8 mouse cellular contexts compared by ENCODE assay signal in genomic region chr1:53312989-53313967, GRCm38 (mm10). TPM values are rescaled to one million over a fixed set of nuclear protein-coding genes. Genes with fewer than 3 reads are reported as not detected.
DNase-seq lines count a peak whose midpoint lies in the region; ATAC-seq and TF ChIP-seq lines count a peak whose summit lies in the region.

Gene Osgepl1, plus strand, starts transcription at chr1:53313624.

- no peaks in the 10 kb centered on the region for H3K27me3 ChIP-seq in MEL (ENCODE audit: control insufficient read depth in 1 of 2, insufficient read depth in 2 of 2, low read length in 2 of 2)
- no peaks in the 10 kb centered on the region for H3K27me3 ChIP-seq in cerebellum, adult 2 months (ENCODE audit: control insufficient read depth, insufficient read depth, low read length)
- no peaks in the 10 kb centered on the region for H3K27me3 ChIP-seq in forebrain, postnatal 0 days (ENCODE audit: insufficient read depth, low read length)
- H3K27me3 ChIP-seq in lung, embryonic 15.5 days = no peaks in the 10 kb centered on the region

- H3K4me1 ChIP-seq in MEL (ENCODE audit: control insufficient read depth in 1 of 2, insufficient read depth in 2 of 2, low read length in 2 of 2) = peaks cover 2 to 3% of the 10 kb centered on the region in 2 experiments; a peak in 3 of 4 replicates
- no peaks in the 10 kb centered on the region for H3K4me1 ChIP-seq in cerebellum, adult 2 months (ENCODE audit: control insufficient read depth, insufficient read depth, low read length)
- H3K4me1 ChIP-seq in forebrain, postnatal 0 days (ENCODE audit: insufficient read depth) = 0 out of 2 replicates have a peak, but pooled peaks cover 6% of the 10 kb centered on the region
- H3K4me1 ChIP-seq in lung, embryonic 15.5 days = 0 out of 2 replicates have a peak, but pooled peaks cover 4% of the 10 kb centered on the region

- H3K9ac ChIP-seq in MEL (ENCODE audit: control insufficient read depth, low read depth, low read length, poor library complexity, severe bottlenecking) = peak within 1 kb of the TSS; percentile 98
- peak within 1 kb of the TSS; percentile 70 for H3K9ac ChIP-seq in forebrain, postnatal 0 days
- H3K9ac ChIP-seq in lung, embryonic 15.5 days = peak within 1 kb of the TSS; percentile 77

- 3% methylated on average over 27 of the region's 27 CpGs for WGBS in cerebellum, adult 2 months
- WGBS in forebrain, postnatal 0 days = 2% methylated on average over 27 of the region's 27 CpGs
- 2% methylated on average over 27 of the region's 27 CpGs for WGBS in lung, embryonic 15.5 days

- peak within 1 kb of the TSS; percentile 85 to 100 for H3K4me3 ChIP-seq in MEL (ENCODE audit: control insufficient read depth in 1 of 2, insufficient read depth in 1 of 2, low read depth in 2 of 2, low read length in 2 of 2)
- H3K4me3 ChIP-seq in cerebellum, adult 2 months (replicated peaks; ENCODE audit: insufficient read depth, low read depth, low read length) = peak within 1 kb of the TSS; percentile 96
- H3K4me3 ChIP-seq in forebrain, postnatal 0 days (ENCODE audit: low read depth, low read length) = peak within 1 kb of the TSS; percentile 72
- peak within 1 kb of the TSS; percentile 71 for H3K4me3 ChIP-seq in lung, embryonic 15.5 days

- ATAC-seq in forebrain, postnatal 0 days = peak; percentile 99
- peak; percentile 97; the same call in 1 of the 2 replicates for ATAC-seq in lung, embryonic 15.5 days (ENCODE audit: borderline replicate concordance, extremely low read depth, low FRiP score, low TSS enrichment)

- peak within 1 kb of the TSS; percentile 62 for H3K4me2 ChIP-seq in forebrain, postnatal 0 days (ENCODE audit: low read depth)
- peak within 1 kb of the TSS; percentile 68 for H3K4me2 ChIP-seq in lung, embryonic 15.5 days

- TF ChIP-seq RAD21 in MEL (IDR thresholded peaks at IDR 0.05; ENCODE audit: low read depth, low read length) = peak; percentile 8

- peak in 1 of 3 experiments; percentile 11; a peak in 1 of 6 replicates for TF ChIP-seq CTCF in MEL (IDR thresholded peaks at IDR 0.05 in 2 of 3, conservative IDR thresholded peaks at IDR 0.05 in 1 of 3; ENCODE audit: control insufficient read depth in 1 of 3, insufficient read depth in 1 of 3, low read depth in 2 of 3, low read length in 3 of 3, poor library complexity in 1 of 3, severe bottlenecking in 1 of 3)
- no peak for TF ChIP-seq CTCF in cerebellum, adult 2 months (IDR thresholded peaks at IDR 0.05; ENCODE audit: borderline replicate concordance, insufficient read depth, low read depth, low read length)
- TF ChIP-seq CTCF in forebrain, postnatal 0 days (IDR thresholded peaks at IDR 0.05; ENCODE audit: low read depth) = peak; percentile 56

- no peaks in the 10 kb centered on the region for H3K9me3 ChIP-seq in MEL (replicated peaks; ENCODE audit: insufficient read depth, low read length)
- no peaks in the 10 kb centered on the region for H3K9me3 ChIP-seq in forebrain, postnatal 0 days (ENCODE audit: low read length)
- H3K9me3 ChIP-seq in lung, embryonic 15.5 days = no peaks in the 10 kb centered on the region

- TF ChIP-seq POLR2A in MEL (IDR thresholded peaks at IDR 0.05; ENCODE audit: control insufficient read depth in 1 of 2, insufficient read depth in 1 of 2, low read depth in 1 of 2, low read length in 2 of 2, poor library complexity in 1 of 2) = peak; percentile 71 to 94
- peak; percentile 91; the same call in 1 of the 2 replicates for TF ChIP-seq POLR2A in cerebellum, adult 2 months (IDR thresholded peaks at IDR 0.05; ENCODE audit: borderline replicate concordance, insufficient read depth, low read length)

- H3K79me2 ChIP-seq in MEL (ENCODE audit: control insufficient read depth, insufficient read depth, low read length, poor library complexity) = peaks cover 5% of the 10 kb centered on the region

- peak; percentile 92 for DNase-seq in MEL (ENCODE audit: low read depth, low spot score)
- peak; percentile 87 to 90 for DNase-seq in cerebellum, adult 2 months
- DNase-seq in forebrain, postnatal 0 days = peak; percentile 93
- peak; percentile 88 for DNase-seq in heart, postnatal 4 days
- peak; percentile 70 to 84 for DNase-seq in layer of hippocampus, adult 8-10 months (ENCODE audit: low spot score in 2 of 2)
- peak; percentile 69 for DNase-seq in ovary, adult 18-20 months (ENCODE audit: low spot score)
- peak; percentile 86 for DNase-seq in thymus, postnatal 0 days (ENCODE audit: low spot score)

- H3K27ac ChIP-seq in MEL (ENCODE audit: control insufficient read depth, low read depth, low read length) = peak within 1 kb of the TSS; percentile 88
- H3K27ac ChIP-seq in cerebellum, adult 2 months (ENCODE audit: insufficient read depth, low read length) = peak within 1 kb of the TSS; percentile 90
- H3K27ac ChIP-seq in forebrain, postnatal 0 days (ENCODE audit: low read depth, low read length) = peak within 1 kb of the TSS; percentile 78
- peak within 1 kb of the TSS; percentile 91 for H3K27ac ChIP-seq in lung, embryonic 15.5 days

- H3K36me3 ChIP-seq in MEL (ENCODE audit: control insufficient read depth in 1 of 2, insufficient read depth in 2 of 2, low read length in 2 of 2) = peaks cover 0 to 7% of the 10 kb centered on the region in 2 experiments; a peak in 2 of 4 replicates
- H3K36me3 ChIP-seq in forebrain, postnatal 0 days (ENCODE audit: insufficient read depth) = peaks cover 6% of the 10 kb centered on the region; the same call in 1 of the 2 replicates
- H3K36me3 ChIP-seq in lung, embryonic 15.5 days = peaks cover 6% of the 10 kb centered on the region; the same call in 1 of the 2 replicates

- no peak for TF ChIP-seq EP300 in MEL (IDR thresholded peaks at IDR 0.05; ENCODE audit: low read depth in 1 of 2, low read length in 2 of 2)

TF ChIP-seq in MEL, 35 proteins besides CTCF, POLR2A, EP300 and RAD21:
- TF ChIP-seq ELF1 (IDR thresholded peaks at IDR 0.05; ENCODE audit: low read depth, low read length) (peak; percentile 27; the same call in 1 of the 2 replicates), MYC (IDR thresholded peaks at IDR 0.05; ENCODE audit: low read depth, low read length) (no peak), MAZ (IDR thresholded peaks at IDR 0.05; ENCODE audit: low read depth, low read length) (no peak), TBP (IDR thresholded peaks at IDR 0.05; ENCODE audit: low read depth, low read length) (peak; percentile 79; the same call in 1 of the 2 replicates), MXI1 (IDR thresholded peaks at IDR 0.05; ENCODE audit: low read depth, low read length) (peak; percentile 63; the same call in 1 of the 2 replicates), NELFE (IDR thresholded peaks at IDR 0.05; ENCODE audit: low read depth, low read length) (peak; percentile 89), CHD2 (IDR thresholded peaks at IDR 0.05; ENCODE audit: low read length) (no peak), TCF12 (IDR thresholded peaks at IDR 0.05; ENCODE audit: low read depth, low read length) (peak; percentile 33; the same call in 1 of the 2 replicates), NRF1 (IDR thresholded peaks at IDR 0.05; ENCODE audit: insufficient read depth, low read depth, low read length, poor library complexity, severe bottlenecking) (peak; percentile 59; the same call in 1 of the 2 replicates), POLR2AphosphoS2 (IDR thresholded peaks at IDR 0.05; ENCODE audit: low read length) (peak; percentile 75; the same call in 1 of the 2 replicates), ETS1 (IDR thresholded peaks at IDR 0.05; ENCODE audit: low read depth, low read length) (0 out of 2 replicates have a peak, but pooled peaks have one; percentile 5), SIN3A (IDR thresholded peaks at IDR 0.05; ENCODE audit: low read length) (peak; percentile 59; the same call in 1 of the 2 replicates), MYB (IDR thresholded peaks at IDR 0.05; ENCODE audit: low read depth, low read length) (no peak), HCFC1 (IDR thresholded peaks at IDR 0.05; ENCODE audit: low read depth, low read length) (peak; percentile 74)

RNA-seq across cellular contexts. Expression of gene Osgepl1, which starts in this region (rescaled TPM):
- 14.1 and 16.0 TPM in 2 replicates for total RNA-seq in MEL (2012; rRNA removed)
- polyA plus RNA-seq in MEL (2012; ENCODE audit: insufficient read depth in 1 of 2, insufficient read length in 2 of 2, low read depth in 1 of 2, low replicate concordance in 2 of 2, missing spikeins in 1 of 2) = 10 to 100 TPM in 1 of 2 experiments, not detected in 1; 14.5 TPM
- polyA plus RNA-seq in cerebellum, adult 2 months (2012; rRNA removed) = 27.2 and 28.0 TPM in 2 replicates
- 13.5 and 17.2 TPM in 2 replicates for total RNA-seq in forebrain, postnatal 0 days (2014; rRNA removed)
- 18.6 and 21.4 TPM in 2 replicates for polyA plus RNA-seq in forebrain, postnatal 0 days (2015; fragmentation: Nextera tagmentation; extraction: Ambion mirVana)
- 10 to 100 TPM; 24.2 to 24.6 TPM for total RNA-seq in heart, postnatal 4 days (2021)
- total RNA-seq in layer of hippocampus, adult 8-10 months (2022) = 10 to 100 TPM; 18.2 to 23.7 (median 19.7) TPM
- 23.5 and 23.8 TPM in 2 replicates for polyA plus RNA-seq in lung, embryonic 15.5 days (2015; fragmentation: Nextera tagmentation; extraction: Ambion mirVana)
- polyA plus RNA-seq in thymus, postnatal 0 days (2015; fragmentation: Nextera tagmentation; extraction: Ambion mirVana) = 19.8 and 22.3 TPM in 2 replicates

Comparison
In these comparisons a context has a peak if more than half of its experiments do, and no peak if none do; other contexts are left out.
1. Peak in every context shown above with its lines: DNase-seq, ATAC-seq, H3K4me3 ChIP-seq and H3K27ac ChIP-seq.